Mouse (Mus musculus): ENCODE data around the gene Atp5l. TPM values are rescaled to one million over a fixed set of nuclear protein-coding genes. Genes with fewer than 3 reads are reported as not detected.
A peak's percentile ranks its signal among the peaks of the same experiment; 100 is the strongest.
"Not testable (repeated sequence)": the region's sequence is repeated elsewhere in the genome, so short reads cannot be mapped to it uniquely, and the experiment has no call there.

Gene Atp5l
- 100 to 1,000 TPM; 605 to 637 TPM for total RNA-seq (2021)
- long read RNA-seq, experiment 1, full-length matches to known transcripts: 640 of 642 reads
- long read RNA-seq, experiment 1, partial matches to known transcripts: 0 of 642 reads
- long read RNA-seq, experiment 1, other reads (novel, unspliced or antisense): 2 of 642 reads
- long read RNA-seq, experiment 2, full-length matches to known transcripts: 408 of 410 reads
- long read RNA-seq, experiment 2, partial matches to known transcripts: 0 of 410 reads
- long read RNA-seq, experiment 2, other reads (novel, unspliced or antisense): 2 of 410 reads

GRCm38 (mm10) chr9:44920374-44921122, at the start of gene Atp5l:
TSS of gene Atp5l (minus strand) at chr9:44920742.
- DNase-seq: peak; percentile 81 to 87

- no peak for DNase-seq
Measured at GRCm38 (mm10) chr9:44969450-44969849, 48.9 kb upstream of the Atp5l start.

- DNase-seq: not testable (repeated sequence)
Measured at GRCm38 (mm10) chr9:44967763-44968162, 47.2 kb upstream of the Atp5l start.

GRCm38 (mm10) chr9:44966815-44967242, 46.3 kb upstream of the Atp5l start:
- DNase-seq: peak; percentile 80 to 85

- DNase-seq: no peak
Measured at GRCm38 (mm10) chr9:44965833-44966466, 45.4 kb upstream of the Atp5l start.

GRCm38 (mm10) chr9:44965126-44965832, 44.7 kb upstream of the Atp5l start, which contains the start of gene Ube4a:
TSS of gene Ube4a (minus strand) at chr9:44965600.
- peak; percentile 99 for DNase-seq

- no peak for DNase-seq
Measured at GRCm38 (mm10) chr9:44954432-44954831, 33.9 kb upstream of the Atp5l start.

- no peak for DNase-seq
Measured at GRCm38 (mm10) chr9:44947836-44948235, 27.3 kb upstream of the Atp5l start.

- DNase-seq: no peak
Measured at GRCm38 (mm10) chr9:44946185-44946695, 25.7 kb upstream of the Atp5l start.

GRCm38 (mm10) chr9:44942421-44942820, 21.9 kb upstream of the Atp5l start:
- no peak for DNase-seq

- no peak for DNase-seq
Measured at GRCm38 (mm10) chr9:44941756-44942155, 21.2 kb upstream of the Atp5l start.

- no peak for DNase-seq
Measured at GRCm38 (mm10) chr9:44921543-44921942, 1.0 kb upstream of the Atp5l start.

- DNase-seq: peak; percentile 44 to 63
Measured at GRCm38 (mm10) chr9:44921123-44921468, 554 bp upstream of the Atp5l start.

GRCm38 (mm10) chr9:44919606-44920005, 936 bp downstream of the Atp5l start:
- no peak for DNase-seq

GRCm38 (mm10) chr9:44916196-44916595, 4.3 kb downstream of the Atp5l start:
- peak; percentile 19 to 46 for DNase-seq

GRCm38 (mm10) chr9:44914706-44915105, 5.8 kb downstream of the Atp5l start:
- DNase-seq: no peak

- DNase-seq: no peak
Measured at GRCm38 (mm10) chr9:44911365-44911764, 9.2 kb downstream of the Atp5l start.

- peak; percentile 34 to 46 for DNase-seq
Measured at GRCm38 (mm10) chr9:44905620-44906019, 14.9 kb downstream of the Atp5l start.

- peak; percentile 77 to 84 for DNase-seq
Measured at GRCm38 (mm10) chr9:44904964-44905363, 15.6 kb downstream of the Atp5l start.

- DNase-seq: no peak
Measured at GRCm38 (mm10) chr9:44903856-44904255, 16.7 kb downstream of the Atp5l start.

- DNase-seq: peak in 1 of 2 experiments; percentile 26
Measured at GRCm38 (mm10) chr9:44900402-44900801, 20.1 kb downstream of the Atp5l start.

GRCm38 (mm10) chr9:44899716-44900115, 20.8 kb downstream of the Atp5l start:
- DNase-seq: no peak
